Mouse (Mus musculus) ES-E14 (cell line): ENCODE measurements at regions not wholly inside any gene's neighbourhood (a gene's known extent, or its start where the extent isn't known, plus 50 kb on each side); places are given as distances from the start of the nearest gene placed in this dataset.

Experiments used
- DNase-seq: peaks from one replicate; pipeline ENCODE4 v3.0.0-alpha.2; 2013; ENCODE audit warnings: low read depth, low spot score
- H3K27ac ChIP-seq: 2 replicates; pipeline ENCODE4 v1.5.1; 2012; ENCODE audit warnings: low read depth, mild to moderate bottlenecking, low read length, moderate library complexity, mixed read lengths; ENCODE audit not compliant: poor library complexity, insufficient read depth, severe bottlenecking
- H3K36me3 ChIP-seq: 2 replicates; pipeline ENCODE4 v1.6.1; 2012; ENCODE audit warnings: mild to moderate bottlenecking, low read length, moderate library complexity, mixed read lengths; ENCODE audit not compliant: control insufficient read depth, poor library complexity, insufficient read depth, severe bottlenecking
- H3K4me1 ChIP-seq, 2 experiments: fragments of 150-350 bp in 1 of 2; sonication (generic) in 1 of 2; 2 replicates each; pipeline ENCODE4 v1.6.1; 2012; ENCODE audit warnings: low read length in 2 of 2, mild to moderate bottlenecking in 1 of 2, mixed read lengths in 1 of 2; ENCODE audit not compliant: control insufficient read depth in 2 of 2, insufficient read depth in 2 of 2, poor library complexity in 1 of 2
- H3K4me3 ChIP-seq, 2 experiments: fragments of 150-350 bp in 1 of 2; sonication (generic) in 1 of 2; 2 replicates each; pipeline ENCODE4 v1.5.1; 2012; ENCODE audit warnings: low read length in 2 of 2, low read depth in 1 of 2, mild to moderate bottlenecking in 1 of 2, mixed read lengths in 1 of 2; ENCODE audit not compliant: insufficient read depth in 1 of 2, poor library complexity in 1 of 2, severe bottlenecking in 1 of 2
- H3K9ac ChIP-seq: 2 replicates; pipeline ENCODE4 v1.6.1; 2012; ENCODE audit warnings: low read depth, mild to moderate bottlenecking, low read length, mixed read lengths; ENCODE audit not compliant: poor library complexity, insufficient read depth, severe bottlenecking
- H3K9me3 ChIP-seq: fragments of 150-350 bp; sonication (generic); 2 replicates; pipeline ENCODE4 v1.6.1; 2012; ENCODE audit warnings: low read depth, mild to moderate bottlenecking, low read length; ENCODE audit not compliant: control insufficient read depth, insufficient read depth
- CHD2 ChIP-seq: IDR thresholded peaks from 2 replicates; pipeline ENCODE4 v1.6.1; 2014; ENCODE audit warnings: mild to moderate bottlenecking, low read depth, low read length, inconsistent platforms
- HCFC1 ChIP-seq: IDR thresholded peaks from 2 replicates; pipeline ENCODE4 v1.6.1; 2012; ENCODE audit warnings: low read length, inconsistent platforms, borderline replicate concordance; ENCODE audit not compliant: insufficient read depth
- MAFK ChIP-seq: IDR thresholded peaks from 2 replicates; pipeline ENCODE4 v1.6.1; 2014; ENCODE audit warnings: mild to moderate bottlenecking, low read depth, low read length, inconsistent platforms; ENCODE audit not compliant: insufficient read depth
- ZC3H11A ChIP-seq: IDR thresholded peaks from 2 replicates; pipeline ENCODE4 v1.6.1; 2012; ENCODE audit warnings: low read depth, mild to moderate bottlenecking, inconsistent platforms, low read length, borderline replicate concordance
- ZNF384 ChIP-seq: IDR thresholded peaks from 2 replicates; pipeline ENCODE4 v1.6.1; 2012; ENCODE audit warnings: low read depth, low read length, inconsistent platforms
- in situ Hi-C, 2 experiments: fragments of 600-800 bp; cut with MboI; formaldehyde crosslinking; loops; one replicate each; pipeline ENCODE4 v1.15.1; 2025; ENCODE audit warnings: low sequenced_read_pairs in 2 of 2, inconsistent platforms in 1 of 2; ENCODE audit not compliant: unreplicated experiment in 2 of 2

DNA sequence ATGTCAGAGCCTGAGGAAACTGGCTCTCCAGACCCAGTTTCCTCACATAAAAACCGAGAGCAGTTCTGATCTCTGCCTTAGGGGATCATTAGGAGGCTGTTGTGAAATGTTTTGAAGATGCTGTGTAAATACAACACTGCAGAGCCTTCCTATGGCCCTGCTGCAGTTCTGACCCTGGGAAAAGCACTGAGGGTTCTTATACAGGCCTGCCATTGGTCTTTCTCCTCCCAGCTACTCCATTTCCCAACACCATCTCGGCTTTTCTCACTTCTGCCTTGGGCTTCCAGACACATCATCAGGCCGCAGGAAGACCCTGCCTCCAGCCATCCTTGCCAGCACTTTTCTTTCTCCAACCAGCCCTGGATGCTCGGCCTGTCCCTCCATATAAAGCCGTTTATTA lies 181.9 kb upstream of the Bmper start:
- Histone ChIP-seq H3K4me3 (no peak overlapping the region), H3K36me3 (no peaks in the 10 kb centered on the region), H3K9me3 (no peaks in the 10 kb centered on the region), H3K27ac (no peak overlapping the region), H3K4me1 (0 out of 4 replicates have a peak, but pooled peaks cover 0 to 3% of the 10 kb centered on the region in 2 experiments), H3K9ac (no peak overlapping the region)
- no peak for DNase-seq
- in situ Hi-C loops, result no loop called here
- TF ChIP-seq MAFK (no peak), ZNF384 (no peak), ZC3H11A (no peak), HCFC1 (no peak), CHD2 (no peak)

DNA sequence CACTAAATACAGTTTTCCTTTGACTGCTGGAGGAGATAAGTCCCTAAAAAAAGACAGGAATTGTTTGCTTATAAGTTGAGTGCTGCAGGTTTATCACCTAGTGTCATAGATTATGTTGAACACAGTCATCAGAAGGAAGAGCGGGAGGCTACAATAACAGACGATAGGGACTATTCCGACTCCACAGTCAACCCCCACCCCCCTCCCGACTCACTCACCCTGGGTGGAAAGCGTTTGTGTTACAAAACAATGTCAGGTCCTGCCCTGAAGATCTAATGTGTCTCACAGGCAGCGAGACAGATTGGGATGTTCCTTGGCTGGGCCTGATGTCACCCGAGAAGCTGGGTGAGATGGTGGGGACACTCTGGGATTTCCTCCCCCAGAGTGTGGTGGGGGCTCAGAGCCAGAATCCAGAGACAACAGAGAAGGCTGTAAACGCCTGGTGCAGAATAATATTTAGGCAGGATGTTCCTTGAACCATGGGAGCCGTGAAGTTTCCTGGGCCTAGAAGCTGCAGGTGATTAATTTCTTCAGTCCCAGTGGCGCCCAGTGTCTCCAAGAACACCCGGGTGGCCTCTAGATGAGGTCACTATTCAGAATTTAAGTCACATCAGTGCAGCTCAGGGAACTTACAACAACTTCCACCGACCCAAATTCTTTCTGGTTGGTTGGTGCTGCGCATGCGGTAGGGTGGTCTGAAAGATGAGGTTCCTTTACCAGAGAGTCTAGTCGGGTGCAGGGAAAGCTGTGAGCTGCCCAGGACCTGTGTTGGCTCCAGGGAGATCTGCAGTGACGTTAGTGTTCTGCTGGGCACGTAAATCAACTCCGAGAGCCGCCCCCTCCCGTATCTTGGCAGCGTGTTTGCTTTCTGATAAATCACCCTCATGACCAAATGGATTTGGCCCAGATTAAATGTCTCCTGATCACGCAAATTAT lies 181.1 kb upstream of the Bmper start:
- H3K9me3 ChIP-seq, result no peaks in the 10 kb centered on the region
- DNase-seq, result no peak
- no peak overlapping the region for H3K9ac ChIP-seq
- H3K36me3 ChIP-seq, result no peaks in the 10 kb centered on the region
- no peak for TF ChIP-seq MAFK
- in situ Hi-C loops, result no loop called here
- H3K27ac ChIP-seq, result no peak overlapping the region
- H3K4me3 ChIP-seq, result no peak overlapping the region
- H3K4me1 ChIP-seq, result no peaks in the 10 kb centered on the region

DNA sequence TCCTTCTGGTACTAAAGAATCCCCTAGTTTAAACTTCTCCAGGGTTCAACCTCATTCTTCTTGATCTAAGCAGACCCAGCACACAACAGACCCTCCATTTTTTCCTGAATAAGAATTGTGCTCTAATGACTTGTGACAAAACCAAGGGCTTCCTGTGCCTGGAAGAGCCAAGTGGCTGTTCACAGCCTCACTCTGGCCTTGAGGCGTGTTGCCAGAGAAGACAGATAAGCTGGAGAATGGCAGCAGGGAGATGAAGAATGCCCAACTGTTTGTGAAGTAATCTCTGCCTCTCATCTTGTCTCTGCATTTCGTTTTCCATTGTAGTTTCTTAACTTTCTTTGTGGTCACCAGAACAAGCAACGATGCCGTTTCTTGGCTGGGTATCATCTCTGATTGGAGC lies 179.9 kb upstream of the Bmper start:
- no peaks in the 10 kb centered on the region for H3K4me1 ChIP-seq
- H3K36me3 ChIP-seq, result no peaks in the 10 kb centered on the region
- DNase-seq, result no peak
- TF ChIP-seq HCFC1 (no peak), ZNF384 (no peak), ZC3H11A (no peak), MAFK (no peak), CHD2 (no peak)
- no peak overlapping the region for H3K4me3 ChIP-seq
- H3K9me3 ChIP-seq, result no peaks in the 10 kb centered on the region
- in situ Hi-C loops, result no loop called here
- H3K27ac ChIP-seq, result no peak overlapping the region
- H3K9ac ChIP-seq, result no peak overlapping the region

DNA sequence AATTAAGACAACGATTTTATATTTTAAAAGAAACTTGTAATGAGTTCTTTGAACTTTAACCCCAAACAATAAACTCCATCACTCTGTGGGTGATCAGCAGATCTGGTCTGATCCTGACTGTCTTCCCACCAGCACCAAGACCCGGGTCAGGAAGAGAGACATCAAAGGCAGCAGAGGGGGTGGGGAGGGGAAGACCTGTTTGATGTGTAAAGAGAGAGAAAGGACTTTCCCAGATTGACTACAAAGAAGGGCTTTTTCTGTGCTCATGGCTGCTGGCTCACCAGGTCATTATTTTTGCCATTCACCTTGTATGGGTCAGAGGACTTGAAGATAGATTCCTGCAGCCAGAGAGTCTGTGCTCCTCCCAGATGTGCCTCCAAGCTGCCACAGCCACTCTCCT lies 177.4 kb upstream of the Bmper start:
- Histone ChIP-seq H3K9ac (no peak overlapping the region), H3K4me3 (no peak overlapping the region), H3K4me1 (no peaks in the 10 kb centered on the region), H3K36me3 (no peaks in the 10 kb centered on the region), H3K9me3 (no peaks in the 10 kb centered on the region), H3K27ac (no peak overlapping the region)
- TF ChIP-seq CHD2 (no peak), ZC3H11A (no peak), HCFC1 (no peak), MAFK (no peak), ZNF384 (no peak)
- DNase-seq, result peak; percentile 71
- in situ Hi-C loops, result no loop called here

DNA sequence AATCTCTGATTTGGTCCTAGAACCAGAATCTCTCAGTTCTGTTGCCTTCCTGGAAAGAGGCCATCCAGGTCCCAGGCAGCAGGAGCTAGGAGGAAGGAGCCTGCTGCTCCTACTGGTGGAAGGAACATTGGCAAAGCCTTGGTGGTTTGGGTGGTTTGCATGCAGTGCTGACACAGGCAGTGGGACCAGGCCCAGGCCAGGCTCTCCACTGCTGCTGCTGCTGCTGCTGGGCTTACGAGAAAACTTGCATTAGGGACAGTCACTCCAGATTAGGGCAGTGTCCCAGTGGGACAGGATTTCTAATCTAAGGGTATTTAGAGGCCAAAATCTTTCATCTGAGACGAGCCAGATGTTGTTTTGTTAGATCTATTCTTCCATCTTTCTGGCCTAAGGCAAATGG lies 172.1 kb upstream of the Bmper start:
- in situ Hi-C loops, result no loop called here
- no peak overlapping the region for H3K27ac ChIP-seq
- TF ChIP-seq CHD2, result no peak
- TF ChIP-seq MAFK, result no peak
- no peak for TF ChIP-seq ZNF384
- TF ChIP-seq HCFC1, result no peak
- TF ChIP-seq ZC3H11A, result no peak

More for the DNA sequence above, 172.1 kb upstream of the Bmper start:
- Histone ChIP-seq H3K36me3 (no peaks in the 10 kb centered on the region), H3K4me1 (no peaks in the 10 kb centered on the region), H3K4me3 (no peak overlapping the region), H3K9ac (no peak overlapping the region), H3K9me3 (no peaks in the 10 kb centered on the region)
- DNase-seq, result no peak
